Mouse (Mus musculus) ovary, adult 10 weeks (tissue): ENCODE measurements around the gene Scamp2. TPM values are rescaled to one million over a fixed set of nuclear protein-coding genes. Genes with fewer than 3 reads are reported as not detected.

ENCODE experiments used
- polyA plus RNA-seq: library from polyadenylated mRNA; stranded (reverse); fragments of 350-450 nt; fragmentation: Illumina TruSeq; extraction: RNeasy Lipid Tissue Mini Kit (QIAGEN cat#74804); gene quantifications from one replicate; pipeline ENCODE4 v1.2.3, GENCODE M21; 2014

Gene Scamp2
- 16.2 TPM for polyA plus RNA-seq

GRCm38 (mm10) chr9:57560861-57561710, at the start of gene Scamp2:
Gene Scamp2 (plus strand): TSS chr9:57560943.

GRCm38 (mm10) chr9:57521056-57521911, 39.5 kb upstream of the Scamp2 start, which contains the start of gene Cox5a:
Gene Cox5a (plus strand): TSS chr9:57521274.

GRCm38 (mm10) chr9:57537044-57537727, 23.6 kb upstream of the Scamp2 start, which contains the start of gene Fam219b:
Gene Fam219b (plus strand): TSS chr9:57537528.

GRCm38 (mm10) chr9:57552139-57552887, 8.4 kb upstream of the Scamp2 start, which contains the start of gene Mpi:
Gene Mpi (minus strand): TSS chr9:57552763.

GRCm38 (mm10) chr9:57589224-57590126, 28.7 kb downstream of the Scamp2 start, which contains the start of gene Ulk3:
Gene Ulk3 (plus strand): TSS chr9:57589452.

GRCm38 (mm10) chr9:57606139-57606851, 45.6 kb downstream of the Scamp2 start, which contains the start of gene Cplx3:
Gene Cplx3 (minus strand): TSS chr9:57606281.

GRCm38 (mm10) chr9:57620674-57621073, 59.9 kb downstream of the Scamp2 start, which contains the start of gene Lman1l:
Gene Lman1l (minus strand): TSS chr9:57620774.

Other genes starting within 250 kb of the Scamp2 start
- 2.3 TPM for gene Ppcdc, start 120.8 kb upstream of the Scamp2 start, polyA plus RNA-seq
- gene Scamp5, start 92.9 kb upstream of the Scamp2 start, polyA plus RNA-seq = 3.6 TPM
- gene Rpp25, start 56.9 kb upstream of the Scamp2 start, polyA plus RNA-seq = 1.9 TPM
- 247 TPM for gene Cox5a, start 39.7 kb upstream of the Scamp2 start, polyA plus RNA-seq
- 7.9 TPM for gene Fam219b, start 23.4 kb upstream of the Scamp2 start, polyA plus RNA-seq
- 8.7 TPM for gene Mpi, start 8.2 kb upstream of the Scamp2 start, polyA plus RNA-seq
- gene Ulk3, start 28.5 kb downstream of the Scamp2 start, polyA plus RNA-seq = 4.5 TPM
- not detected for gene Cplx3, start 45.3 kb downstream of the Scamp2 start, polyA plus RNA-seq
- gene Lman1l, start 59.8 kb downstream of the Scamp2 start, polyA plus RNA-seq = not detected
- gene Csk, start 92.7 kb downstream of the Scamp2 start, polyA plus RNA-seq = 3.6 TPM
- gene Cyp1a2, start 122.8 kb downstream of the Scamp2 start, polyA plus RNA-seq = not detected
- gene Cyp1a1, start 127.0 kb downstream of the Scamp2 start, polyA plus RNA-seq = not detected
- gene Edc3, start 147.6 kb downstream of the Scamp2 start, polyA plus RNA-seq = 5.1 TPM
- gene Clk3, start 204.9 kb downstream of the Scamp2 start, polyA plus RNA-seq = 46.3 TPM